Mouse (Mus musculus) small intestine, adult 2 months (tissue): ENCODE results near the gene Mllt1.

Experiments
- CTCF ChIP-seq: fragments of 200-500 bp; IDR thresholded peaks from 2 replicates; pipeline ENCODE4 v1.5.1; 2012; ENCODE audit warnings: low read depth, mild to moderate bottlenecking, control low read depth, inconsistent platforms, low read length, moderate library complexity, mixed read lengths; ENCODE audit not compliant: insufficient replicate concordance, insufficient read length; ENCODE audit errors: extremely low read depth
- POLR2A ChIP-seq: fragments of 200-500 bp; IDR thresholded peaks from 2 replicates; pipeline ENCODE4 v1.6.1; 2012; ENCODE audit warnings: low read depth, mild to moderate bottlenecking, control low read depth, inconsistent platforms, low read length, moderate library complexity

GRCm38 (mm10) chr17:56890018-56890417, 45.2 kb downstream of the Mllt1 start:
- TF ChIP-seq POLR2A (no peak), CTCF (no peak)
